Comparison of ENCODE assay signal across 8 mouse cellular contexts in genomic region chr19:38901146-38902135, GRCm38 (mm10). TPM values are rescaled to one million over a fixed set of nuclear protein-coding genes. Genes with fewer than 3 reads are reported as not detected.
DNase-seq lines count a peak whose midpoint lies in the region; ATAC-seq and TF ChIP-seq lines count a peak whose summit lies in the region.

No protein-coding gene starts in this region.

- H3K4me2 ChIP-seq in forebrain, embryonic 15.5 days (replicated peaks) = no peak overlapping the region
- H3K4me2 ChIP-seq in forebrain, embryonic 11.5 days (ENCODE audit: low read depth, low read length, severe bottlenecking) = no peak overlapping the region
- H3K4me2 ChIP-seq in hindbrain, postnatal 0 days (ENCODE audit: low read depth, low read length) = peak overlapping the region; percentile 24; the same call in 1 of the 2 replicates

- WGBS in forebrain, embryonic 15.5 days = 53% methylated on average over 12 of the region's 12 CpGs
- WGBS in forebrain, embryonic 11.5 days = 85% methylated on average over 12 of the region's 12 CpGs
- 51% methylated on average over 12 of the region's 12 CpGs for WGBS in hindbrain, postnatal 0 days

- no peaks in the 10 kb centered on the region for H3K9me3 ChIP-seq in forebrain, embryonic 15.5 days
- no peaks in the 10 kb centered on the region for H3K9me3 ChIP-seq in forebrain, embryonic 11.5 days (ENCODE audit: control insufficient read depth, low read length)
- H3K9me3 ChIP-seq in hindbrain, postnatal 0 days (ENCODE audit: low read length) = no peaks in the 10 kb centered on the region

- no peak overlapping the region for H3K27ac ChIP-seq in forebrain, embryonic 15.5 days (replicated peaks)
- H3K27ac ChIP-seq in forebrain, embryonic 11.5 days (ENCODE audit: low read depth, low read length) = no peak overlapping the region
- H3K27ac ChIP-seq in hindbrain, postnatal 0 days = peak overlapping the region; percentile 26; the same call in 1 of the 2 replicates

- peak; percentile 53 for TF ChIP-seq CTCF in hindbrain, postnatal 0 days (IDR thresholded peaks at IDR 0.05; ENCODE audit: low read depth)

- 0 out of 2 replicates have a peak, but pooled peaks cover 2% of the 10 kb centered on the region for H3K4me1 ChIP-seq in forebrain, embryonic 15.5 days
- no peaks in the 10 kb centered on the region for H3K4me1 ChIP-seq in forebrain, embryonic 11.5 days (replicated peaks; ENCODE audit: control insufficient read depth, insufficient read depth, low read length)
- no peaks in the 10 kb centered on the region for H3K4me1 ChIP-seq in hindbrain, postnatal 0 days (ENCODE audit: insufficient read depth, low read length)

- peaks cover 3% of the 10 kb centered on the region for H3K36me3 ChIP-seq in forebrain, embryonic 15.5 days
- no peaks in the 10 kb centered on the region for H3K36me3 ChIP-seq in forebrain, embryonic 11.5 days (ENCODE audit: control insufficient read depth, insufficient read depth, low read length)
- H3K36me3 ChIP-seq in hindbrain, postnatal 0 days (ENCODE audit: insufficient read depth, low read length) = 0 out of 2 replicates have a peak, but pooled peaks cover 4% of the 10 kb centered on the region

- no peak overlapping the region for H3K4me3 ChIP-seq in forebrain, embryonic 15.5 days
- no peak overlapping the region for H3K4me3 ChIP-seq in forebrain, embryonic 11.5 days (ENCODE audit: low read depth, low read length)
- H3K4me3 ChIP-seq in hindbrain, postnatal 0 days (ENCODE audit: low read length) = no peak overlapping the region

- no peak for DNase-seq in forebrain, embryonic 11.5 days (ENCODE audit: low spot score)
- DNase-seq in left cerebral cortex, postnatal 4 days = peak; percentile 73
- DNase-seq in left cerebral cortex, adult 9 months (ENCODE audit: low spot score in 2 of 2) = no peak
- peak; percentile 39 for DNase-seq in adipocyte (ENCODE audit: low spot score)
- peak; percentile 85 for DNase-seq in hindbrain, postnatal 0 days (ENCODE audit: low spot score)
- DNase-seq in urinary bladder, postnatal 10 days (ENCODE audit: low spot score) = no peak
- DNase-seq in spleen, postnatal 4 days (ENCODE audit: low spot score in 2 of 2) = no peak

- peak; percentile 91 for ATAC-seq in forebrain, embryonic 15.5 days (replicated peaks)
- no peak for ATAC-seq in forebrain, embryonic 11.5 days (replicated peaks; ENCODE audit: low FRiP score)
- peak; percentile 78; the same call in 1 of the 2 replicates for ATAC-seq in hindbrain, postnatal 0 days

- no peak overlapping the region for H3K9ac ChIP-seq in forebrain, embryonic 15.5 days (replicated peaks)
- no peak overlapping the region for H3K9ac ChIP-seq in forebrain, embryonic 11.5 days (ENCODE audit: low read length)
- H3K9ac ChIP-seq in hindbrain, postnatal 0 days (replicated peaks; ENCODE audit: low read length) = no peak overlapping the region

- intact Hi-C loops in left cerebral cortex, postnatal 4 days (cut with DNase I) = no loop called here

- H3K27me3 ChIP-seq in forebrain, embryonic 15.5 days = no peaks in the 10 kb centered on the region
- H3K27me3 ChIP-seq in forebrain, embryonic 11.5 days (ENCODE audit: control insufficient read depth, insufficient read depth, low read length) = no peaks in the 10 kb centered on the region
- H3K27me3 ChIP-seq in hindbrain, postnatal 0 days (ENCODE audit: insufficient read depth, low read length) = no peaks in the 10 kb centered on the region

RNA-seq across cellular contexts. Expression of gene Hells, which starts 29.3 kb away (rescaled TPM):
- polyA plus RNA-seq in forebrain, embryonic 15.5 days (2015; fragmentation: Nextera tagmentation; extraction: Ambion mirVana) = 20.8 and 22.4 TPM in 2 replicates
- 99.7 and 109 TPM in 2 replicates for polyA plus RNA-seq in forebrain, embryonic 11.5 days (2014; fragmentation: Nextera tagmentation; extraction: Ambion mirVana)
- 1 to 10 TPM; 9.4 to 9.8 TPM for total RNA-seq in left cerebral cortex, postnatal 4 days (2021)
- total RNA-seq in hindbrain, postnatal 0 days (2014; rRNA removed) = 6.4 and 7.8 TPM in 2 replicates
- polyA plus RNA-seq in hindbrain, postnatal 0 days (2015; fragmentation: Nextera tagmentation; extraction: Ambion mirVana) = 7.0 and 7.2 TPM in 2 replicates

Comparison
In these comparisons a context has a peak if more than half of its experiments do, and no peak if none do; other contexts are left out.
1. DNase-seq: peak in left cerebral cortex, postnatal 4 days (single experiment), adipocyte (single experiment) and hindbrain, postnatal 0 days (single experiment); none in forebrain, embryonic 11.5 days (single experiment), left cerebral cortex, adult 9 months (0 of 2), urinary bladder, postnatal 10 days (single experiment) and spleen, postnatal 4 days (0 of 2).